Mouse (Mus musculus) frontal cortex, postnatal 36 days (tissue): ENCODE data around the gene Tsc22d3.
A peak's percentile ranks its signal among the peaks of the same experiment; 100 is the strongest.
"Not testable (repeated sequence)": the region's sequence is repeated elsewhere in the genome, so short reads cannot be mapped to it uniquely, and the experiment has no call there.

Experiments
- DNase-seq, 2 experiments: peaks; one replicate each; pipeline ENCODE4 v3.0.0; 2022; ENCODE audit warnings: low spot score in 2 of 2

Gene Tsc22d3

GRCm38 (mm10) chrX:140529074-140529561, 71.3 kb downstream of the Tsc22d3 start:
- DNase-seq, result no peak

GRCm38 (mm10) chrX:140527231-140527630, 73.2 kb downstream of the Tsc22d3 start:
- DNase-seq, result no peak

GRCm38 (mm10) chrX:140526253-140526618, 74.2 kb downstream of the Tsc22d3 start:
- DNase-seq, result no peak

GRCm38 (mm10) chrX:140525604-140526252, 74.7 kb downstream of the Tsc22d3 start:
- no peak for DNase-seq

GRCm38 (mm10) chrX:140524231-140524630, 76.2 kb downstream of the Tsc22d3 start:
- DNase-seq, result no peak

GRCm38 (mm10) chrX:140522071-140522765, 78.2 kb downstream of the Tsc22d3 start:
- no peak for DNase-seq

GRCm38 (mm10) chrX:140520146-140521102, 80.0 kb downstream of the Tsc22d3 start:
- peak; percentile 58 to 74 for DNase-seq

GRCm38 (mm10) chrX:140518351-140518750, 82.1 kb downstream of the Tsc22d3 start:
- no peak for DNase-seq

GRCm38 (mm10) chrX:140513379-140513778, 87.1 kb downstream of the Tsc22d3 start:
- DNase-seq, result no peak

GRCm38 (mm10) chrX:140511687-140512651, 88.5 kb downstream of the Tsc22d3 start:
- DNase-seq, result no peak

- peak; percentile 21 to 25 for DNase-seq
These were observed 89.6 kb downstream of the Tsc22d3 start for GRCm38 (mm10) chrX:140510696-140511429.

GRCm38 (mm10) chrX:140509817-140510216, 90.6 kb downstream of the Tsc22d3 start:
- DNase-seq, result no peak

GRCm38 (mm10) chrX:140508791-140509190, 91.7 kb downstream of the Tsc22d3 start:
- not testable (repeated sequence) for DNase-seq

GRCm38 (mm10) chrX:140507377-140507776, 93.1 kb downstream of the Tsc22d3 start:
- no peak for DNase-seq

GRCm38 (mm10) chrX:140506436-140507180, 93.9 kb downstream of the Tsc22d3 start:
- no peak for DNase-seq

- no peak for DNase-seq
These were observed 94.8 kb downstream of the Tsc22d3 start for GRCm38 (mm10) chrX:140505497-140506238.

GRCm38 (mm10) chrX:140503905-140504304, 96.6 kb downstream of the Tsc22d3 start:
- DNase-seq, result peak in 1 of 2 experiments; percentile 20

- no peak for DNase-seq
These were observed 98.8 kb downstream of the Tsc22d3 start for GRCm38 (mm10) chrX:140501401-140502301.
